26 mouse cellular contexts compared by ENCODE assay signal in the genomic region with DNA sequence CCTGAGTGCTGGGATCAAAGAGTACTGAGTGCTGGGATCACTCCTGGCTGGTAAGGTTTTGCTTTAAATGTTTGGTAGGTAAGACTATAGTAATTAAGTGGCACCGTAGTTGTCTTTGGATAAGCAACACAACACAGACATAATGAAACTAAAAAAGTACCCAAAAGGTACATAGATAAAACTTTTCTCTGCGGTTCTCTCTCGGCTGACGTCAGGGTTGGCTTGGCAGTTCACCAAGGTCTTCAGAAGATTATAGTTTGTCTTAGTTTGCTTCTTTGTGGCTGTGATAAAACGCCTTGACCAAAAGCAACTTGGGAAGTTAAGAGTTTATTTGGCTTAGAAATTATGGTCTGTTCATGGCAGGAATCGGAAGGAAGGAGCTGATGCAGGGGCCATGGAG. TPM values are rescaled to one million over a fixed set of nuclear protein-coding genes. Genes with fewer than 3 reads are reported as not detected.
DNase-seq lines count a peak whose midpoint lies in the region; ATAC-seq lines count a peak whose summit lies in the region.
"Had no signal": no experiment of that assay in that cellular context is flagged by ENCODE, and none has a peak within 500 bp of the region (broad histone marks: within the 10 kb centered on the region; RNA-seq: fewer than 3 reads in every experiment).

No protein-coding gene starts in this region.

- 95% methylated on average over 6 of the region's 6 CpGs for WGBS in forebrain, embryonic 12.5 days

- peak; percentile 42 for DNase-seq in adrenal gland, adult 2 months
- no peak for DNase-seq in adrenal gland, postnatal 25 days
- peak; percentile 88 for DNase-seq in induced T-regulatory cell, adult 2 months (ENCODE audit: low read depth)
- no peak for DNase-seq in cerebellum, adult 9-10 months
- DNase-seq in layer of hippocampus, adult 18-20 months (ENCODE audit: low spot score in 2 of 2) = no peak
- DNase-seq: cerebellum, adult 8-10 months; heart, adult 2 months; kidney, adult 18-20 months; kidney, postnatal 36 days; layer of hippocampus, postnatal 36 days; left cerebral cortex, postnatal 4 days; liver, postnatal 0 days; lung, postnatal 4 days; right cerebral cortex, adult 18-20 months; spleen, adult 18-20 months; thymus, postnatal 25 days had no signal

- no peak overlapping the region for H3K4me2 ChIP-seq in forebrain, embryonic 12.5 days
- H3K4me2 ChIP-seq: embryonic facial prominence, embryonic 15.5 days; heart, embryonic 12.5 days; hindbrain, embryonic 14.5 days; kidney, embryonic 15.5 days; liver, embryonic 12.5 days; midbrain, embryonic 15.5 days had no signal

- H3K27ac ChIP-seq in forebrain, embryonic 12.5 days = no peak overlapping the region
- H3K27ac ChIP-seq: embryonic facial prominence, embryonic 15.5 days; heart, adult 2 months; hindbrain, embryonic 14.5 days; kidney, embryonic 15.5 days; liver, embryonic 12.5 days had no signal

- H3K27me3 ChIP-seq in forebrain, embryonic 12.5 days = no peaks in the 10 kb centered on the region; the same call in 1 of the 2 replicates
- H3K27me3 ChIP-seq: embryonic facial prominence, embryonic 15.5 days; heart, embryonic 12.5 days; kidney, embryonic 15.5 days; liver, embryonic 12.5 days; midbrain, embryonic 15.5 days had no signal

- ATAC-seq in activated CD4-positive, CD25-positive, alpha-beta regulatory T cell, adult 4 months = peak; percentile 68
- no peak for ATAC-seq in forebrain, embryonic 12.5 days (ENCODE audit: low FRiP score)
- ATAC-seq: forebrain, embryonic 16.5 days; liver, embryonic 12.5 days; liver, postnatal 0 days; midbrain, embryonic 15.5 days had no signal

- no peak overlapping the region for H3K9ac ChIP-seq in forebrain, embryonic 12.5 days
- H3K9ac ChIP-seq: embryonic facial prominence, embryonic 15.5 days; heart, embryonic 12.5 days; hindbrain, embryonic 14.5 days; kidney, embryonic 15.5 days; liver, embryonic 12.5 days; liver, postnatal 0 days; midbrain, embryonic 15.5 days had no signal

- peaks cover 4% of the 10 kb centered on the region for H3K4me1 ChIP-seq in forebrain, embryonic 12.5 days
- H3K4me1 ChIP-seq: heart, embryonic 12.5 days had no signal

- no peak overlapping the region for H3K4me3 ChIP-seq in forebrain, embryonic 12.5 days (replicated peaks)
- H3K4me3 ChIP-seq: embryonic facial prominence, embryonic 10.5 days; embryonic facial prominence, embryonic 15.5 days; heart, adult 2 months; heart, embryonic 12.5 days; kidney, embryonic 15.5 days; liver, embryonic 12.5 days; midbrain, embryonic 15.5 days had no signal

- no peaks in the 10 kb centered on the region for H3K9me3 ChIP-seq in forebrain, embryonic 12.5 days
- H3K9me3 ChIP-seq: embryonic facial prominence, embryonic 10.5 days; embryonic facial prominence, embryonic 15.5 days; heart, embryonic 12.5 days; kidney, embryonic 15.5 days; liver, embryonic 12.5 days; midbrain, embryonic 15.5 days had no signal

- no peaks in the 10 kb centered on the region for H3K36me3 ChIP-seq in forebrain, embryonic 12.5 days (replicated peaks)
- H3K36me3 ChIP-seq: embryonic facial prominence, embryonic 10.5 days; embryonic facial prominence, embryonic 15.5 days; heart, embryonic 12.5 days; kidney, embryonic 15.5 days; liver, embryonic 12.5 days; midbrain, embryonic 15.5 days had no signal

RNA-seq across cellular contexts. Expression of gene Tmpo, which starts 8.4 kb away (rescaled TPM):
- total RNA-seq in adrenal gland, adult 2 months (2021) = 10 to 100 TPM; 68.0 to 90.6 TPM
- 41.1 and 41.4 TPM in 2 replicates for polyA plus RNA-seq in adrenal gland, adult 2 months (2012; rRNA removed)
- total RNA-seq in adrenal gland, postnatal 25 days (2021) = 119 and 123 TPM in 2 replicates
- polyA plus RNA-seq in activated CD4-positive, CD25-positive, alpha-beta regulatory T cell, adult 4 months (2017; shearing (Covaris generic)) = 10 to 100 TPM; 51.5 to 69.5 TPM
- total RNA-seq in layer of hippocampus, adult 18-20 months (2021) = 10 to 100 TPM; 40.5 to 41.4 TPM
- polyA plus RNA-seq in forebrain, embryonic 12.5 days (2016; fragmentation: Nextera tagmentation; extraction: Ambion mirVana) = 426 and 438 TPM in 2 replicates

Comparison
In these comparisons a context has a peak if more than half of its experiments do, and no peak if none do; other contexts are left out.
1. DNase-seq: peak in adrenal gland, adult 2 months (single experiment) and induced T-regulatory cell, adult 2 months (single experiment); none in adrenal gland, postnatal 25 days (single experiment), cerebellum, adult 9-10 months (single experiment) and layer of hippocampus, adult 18-20 months (0 of 2).